Mouse (Mus musculus) erythroblast, embryonic 14.5 days (primary cell): ENCODE measurements around the gene Phf23. TPM values are rescaled to one million over a fixed set of nuclear protein-coding genes. Genes with fewer than 3 reads are reported as not detected.
"Not testable (repeated sequence)": the region's sequence is repeated elsewhere in the genome, so short reads cannot be mapped to it uniquely, and the experiment has no call there.

Experiments used
- H3K27me3 ChIP-seq: 2 replicates; pipeline ENCODE4 v1.6.1; 2012; ENCODE audit warnings: inconsistent platforms; ENCODE audit not compliant: control insufficient read depth
- H3K36me3 ChIP-seq: 2 replicates; pipeline ENCODE4 v1.6.1; 2012; ENCODE audit warnings: mild to moderate bottlenecking, inconsistent platforms; ENCODE audit not compliant: control insufficient read depth
- H3K4me1 ChIP-seq: 2 replicates; pipeline ENCODE4 v1.6.1; 2012; ENCODE audit warnings: inconsistent platforms; ENCODE audit not compliant: control insufficient read depth
- H3K4me3 ChIP-seq: replicated peaks from 2 replicates; pipeline ENCODE3; 2012; ENCODE audit warnings: moderate library complexity, mild to moderate bottlenecking, inconsistent platforms
- H3K9me3 ChIP-seq: 2 replicates; pipeline ENCODE4 v1.6.1; 2012; ENCODE audit warnings: low read length, inconsistent platforms, mixed read lengths; ENCODE audit not compliant: control insufficient read depth
- GATA1 ChIP-seq: IDR thresholded peaks from 2 replicates; pipeline ENCODE4 v1.6.1; 2012; ENCODE audit warnings: low read length, inconsistent platforms, mixed read lengths
- TAL1 ChIP-seq: IDR thresholded peaks from 3 replicates; pipeline ENCODE4 v1.6.1; 2012; ENCODE audit warnings: low read length, inconsistent platforms, mixed read lengths
- polyA plus RNA-seq: library from polyadenylated mRNA; stranded (reverse); fragments of >175 nt; gene quantifications from 2 replicates; pipeline ENCODE4 v1.2.3, GENCODE M21; 2012

Phf23 gene
- 4.5 and 5.5 TPM in 2 replicates for polyA plus RNA-seq

GRCm38 (mm10) chr11:69995391-69995960 is at the start of gene Phf23:
TSS of gene Phf23 (plus strand) at chr11:69995777.
- H3K36me3 ChIP-seq: peaks cover 59% of the 10 kb centered on the region
- TF ChIP-seq TAL1 (no peak), GATA1 (no peak)
- peaks cover 70% of the 10 kb centered on the region for H3K4me1 ChIP-seq

GRCm38 (mm10) chr11:69945997-69946891 is 49.3 kb upstream of the Phf23 start:
- peak overlapping the region; percentile 86 for H3K4me3 ChIP-seq
- TF ChIP-seq TAL1 (peak; percentile 94), GATA1 (peak; percentile 89)
- H3K4me1 ChIP-seq: peaks cover 70% of the 10 kb centered on the region
- peaks cover 62% of the 10 kb centered on the region for H3K36me3 ChIP-seq
- no peaks in the 10 kb centered on the region; the same call in 1 of the 2 replicates for H3K9me3 ChIP-seq
- peaks cover 30% of the 10 kb centered on the region for H3K27me3 ChIP-seq

More at GRCm38 (mm10) chr11:69995391-69995960, at the start of gene Phf23:
- no peaks in the 10 kb centered on the region for H3K9me3 ChIP-seq
- H3K4me3 ChIP-seq: peak within 1 kb of the TSS; percentile 85
- H3K27me3 ChIP-seq: no peaks in the 10 kb centered on the region

- H3K4me3 ChIP-seq: peak overlapping the region; percentile 86
- no peak for TF ChIP-seq TAL1
- no peak for TF ChIP-seq GATA1
- peaks cover 65% of the 10 kb centered on the region for H3K4me1 ChIP-seq
- peaks cover 40% of the 10 kb centered on the region for H3K27me3 ChIP-seq
- H3K36me3 ChIP-seq: peaks cover 51% of the 10 kb centered on the region
- H3K9me3 ChIP-seq: no peaks in the 10 kb centered on the region; the same call in 1 of the 2 replicates
Observed at GRCm38 (mm10) chr11:69947337-69948065, 48.1 kb upstream of the Phf23 start.

GRCm38 (mm10) chr11:69948066-69948762 is 47.4 kb upstream of the Phf23 start, which contains the start of gene Slc2a4:
TSS of gene Slc2a4 (minus strand) at chr11:69948188.
- Histone ChIP-seq H3K4me1 (peaks cover 59% of the 10 kb centered on the region), H3K27me3 (peaks cover 41% of the 10 kb centered on the region), H3K4me3 (peak within 1 kb of the TSS; percentile 86), H3K36me3 (peaks cover 44% of the 10 kb centered on the region), H3K9me3 (no peaks in the 10 kb centered on the region)
- TF ChIP-seq GATA1 (no peak), TAL1 (no peak)

- H3K9me3 ChIP-seq: no peaks in the 10 kb centered on the region
- no peak for TF ChIP-seq TAL1
- no peak for TF ChIP-seq GATA1
- H3K4me3 ChIP-seq: peak overlapping the region; percentile 86
- peaks cover 43% of the 10 kb centered on the region for H3K27me3 ChIP-seq
- peaks cover 38% of the 10 kb centered on the region for H3K36me3 ChIP-seq
- peaks cover 58% of the 10 kb centered on the region for H3K4me1 ChIP-seq
Observed at GRCm38 (mm10) chr11:69948763-69949150, 46.8 kb upstream of the Phf23 start.

GRCm38 (mm10) chr11:69950807-69951459 is 44.6 kb upstream of the Phf23 start:
- H3K4me1 ChIP-seq: peaks cover 36% of the 10 kb centered on the region
- H3K4me3 ChIP-seq: no peak overlapping the region
- H3K36me3 ChIP-seq: peaks cover 17% of the 10 kb centered on the region
- H3K9me3 ChIP-seq: no peaks in the 10 kb centered on the region
- TF ChIP-seq TAL1 (no peak), GATA1 (no peak)
- H3K27me3 ChIP-seq: peaks cover 47% of the 10 kb centered on the region

GRCm38 (mm10) chr11:69952274-69952673 is 43.3 kb upstream of the Phf23 start:
- H3K4me3 ChIP-seq: no peak overlapping the region
- peaks cover 3% of the 10 kb centered on the region for H3K36me3 ChIP-seq
- H3K4me1 ChIP-seq: peaks cover 23% of the 10 kb centered on the region
- H3K9me3 ChIP-seq: no peaks in the 10 kb centered on the region
- peaks cover 60% of the 10 kb centered on the region for H3K27me3 ChIP-seq
- TF ChIP-seq GATA1: no peak
- TF ChIP-seq TAL1: no peak

- peaks cover 68% of the 10 kb centered on the region for H3K27me3 ChIP-seq
- H3K36me3 ChIP-seq: no peaks in the 10 kb centered on the region
- TF ChIP-seq TAL1: no peak
- TF ChIP-seq GATA1: no peak
- no peaks in the 10 kb centered on the region for H3K9me3 ChIP-seq
- no peak overlapping the region for H3K4me3 ChIP-seq
- peaks cover 18% of the 10 kb centered on the region for H3K4me1 ChIP-seq
Observed at GRCm38 (mm10) chr11:69953267-69953915, 42.2 kb upstream of the Phf23 start.

- not testable (repeated sequence) for H3K9me3 ChIP-seq, H3K4me1 ChIP-seq, H3K4me3 ChIP-seq, H3K36me3 ChIP-seq
- H3K27me3 ChIP-seq: peaks cover 79% of the 10 kb centered on the region
Observed at GRCm38 (mm10) chr11:69955618-69956017, 40.0 kb upstream of the Phf23 start.
